In genomic region chr4:33586615-33587451, GRCm38 (mm10) we compare ENCODE assay signal across 8 mouse cellular contexts.
DNase-seq lines count a peak whose midpoint lies in the region; ATAC-seq and TF ChIP-seq lines count a peak whose summit lies in the region.

No protein-coding gene starts in this region.

- ATAC-seq in intestine, embryonic 16.5 days, result peak; percentile 88
- peak; percentile 87 for ATAC-seq in limb, embryonic 14.5 days (ENCODE audit: low FRiP score, low read depth)
- peak; percentile 75; the same call in 1 of the 2 replicates for ATAC-seq in midbrain, embryonic 14.5 days (ENCODE audit: low FRiP score, low TSS enrichment)

- no peaks in the 10 kb centered on the region for H3K9me3 ChIP-seq in intestine, embryonic 16.5 days (ENCODE audit: control insufficient read depth, low read length)
- H3K9me3 ChIP-seq in limb, embryonic 14.5 days (ENCODE audit: control insufficient read depth, low read length), result no peaks in the 10 kb centered on the region
- H3K9me3 ChIP-seq in midbrain, embryonic 14.5 days (ENCODE audit: control insufficient read depth, low read length), result no peaks in the 10 kb centered on the region; the same call in 1 of the 2 replicates

- H3K4me3 ChIP-seq in intestine, embryonic 16.5 days (ENCODE audit: low read length), result peak overlapping the region; percentile 35
- H3K4me3 ChIP-seq in limb, embryonic 14.5 days (replicated peaks; ENCODE audit: low read length), result peak overlapping the region; percentile 18
- H3K4me3 ChIP-seq in midbrain, embryonic 14.5 days (replicated peaks; ENCODE audit: low read depth, low read length), result no peak overlapping the region; the same call in 1 of the 2 replicates

- no peaks in the 10 kb centered on the region for H3K36me3 ChIP-seq in intestine, embryonic 16.5 days (ENCODE audit: control insufficient read depth, insufficient read depth, low read length)
- no peaks in the 10 kb centered on the region for H3K36me3 ChIP-seq in limb, embryonic 14.5 days (ENCODE audit: control insufficient read depth, insufficient read depth, low read length)
- H3K36me3 ChIP-seq in midbrain, embryonic 14.5 days (ENCODE audit: control insufficient read depth, insufficient read depth, low read length), result no peaks in the 10 kb centered on the region

- DNase-seq in ovary, adult 18-20 months (ENCODE audit: low spot score), result peak; percentile 7
- DNase-seq in ovary, postnatal 14 days (ENCODE audit: low spot score), result no peak
- peak; percentile 77 for DNase-seq in embryo, embryonic 10.5 days (ENCODE audit: low spot score)
- peak; percentile 43 to 46 for DNase-seq in heart, adult 18-20 months
- DNase-seq in limb, embryonic 14.5 days (ENCODE audit: low spot score), result peak; percentile 61
- peak; percentile 72 for DNase-seq in midbrain, embryonic 14.5 days
- peak; percentile 67 for DNase-seq in thymus, postnatal 25 days

- peak overlapping the region; percentile 46 for H3K9ac ChIP-seq in intestine, embryonic 16.5 days (ENCODE audit: low read depth, low read length)
- peak overlapping the region; percentile 25; the same call in 1 of the 2 replicates for H3K9ac ChIP-seq in limb, embryonic 14.5 days (ENCODE audit: low read depth, low read length, severe bottlenecking)
- H3K9ac ChIP-seq in midbrain, embryonic 14.5 days (replicated peaks; ENCODE audit: low read length), result 0 out of 2 replicates have a peak overlapping the region, but pooled peaks have one; percentile 10

- H3K4me1 ChIP-seq in intestine, embryonic 16.5 days (ENCODE audit: control insufficient read depth, insufficient read depth, low read length), result peaks cover 5% of the 10 kb centered on the region; the same call in 1 of the 2 replicates
- H3K4me1 ChIP-seq in limb, embryonic 14.5 days (ENCODE audit: control insufficient read depth, insufficient read depth, low read length), result peaks cover 15% of the 10 kb centered on the region; the same call in 1 of the 2 replicates
- peaks cover 19% of the 10 kb centered on the region for H3K4me1 ChIP-seq in midbrain, embryonic 14.5 days (ENCODE audit: control insufficient read depth, insufficient read depth, low read length)

- peak overlapping the region; percentile 27; the same call in 1 of the 2 replicates for H3K27ac ChIP-seq in intestine, embryonic 16.5 days (ENCODE audit: low read length)
- peak overlapping the region; percentile 64 for H3K27ac ChIP-seq in limb, embryonic 14.5 days (replicated peaks; ENCODE audit: low read depth, low read length)
- H3K27ac ChIP-seq in midbrain, embryonic 14.5 days (replicated peaks; ENCODE audit: low read depth, low read length), result peak overlapping the region; percentile 71

- H3K4me2 ChIP-seq in intestine, embryonic 16.5 days (ENCODE audit: low read depth, low read length), result peak overlapping the region; percentile 49
- H3K4me2 ChIP-seq in limb, embryonic 14.5 days (replicated peaks; ENCODE audit: low read depth, low read length, severe bottlenecking), result peak overlapping the region; percentile 44
- peak overlapping the region; percentile 44 for H3K4me2 ChIP-seq in midbrain, embryonic 14.5 days (ENCODE audit: low read length)

- WGBS in intestine, embryonic 16.5 days, result 10% methylated on average over 15 of the region's 15 CpGs
- 10% methylated on average over 15 of the region's 15 CpGs for WGBS in limb, embryonic 14.5 days
- 6% methylated on average over 15 of the region's 15 CpGs for WGBS in midbrain, embryonic 14.5 days

- no peak for TF ChIP-seq POLR2A in limb, embryonic 14.5 days (IDR thresholded peaks at IDR 0.05; ENCODE audit: borderline replicate concordance, extremely low read depth, insufficient read depth, insufficient read length)

- H3K27me3 ChIP-seq in intestine, embryonic 16.5 days (replicated peaks; ENCODE audit: control insufficient read depth, insufficient read depth, low read length), result no peaks in the 10 kb centered on the region
- H3K27me3 ChIP-seq in limb, embryonic 14.5 days (ENCODE audit: control insufficient read depth, insufficient read depth, low read length), result no peaks in the 10 kb centered on the region
- no peaks in the 10 kb centered on the region; the same call in 1 of the 2 replicates for H3K27me3 ChIP-seq in midbrain, embryonic 14.5 days (ENCODE audit: control insufficient read depth, insufficient read depth, low read length)
